Mouse (Mus musculus) regulatory T cell (primary cell): ENCODE results near the gene Kansl1.

Experiments used
- in situ Hi-C: fragments of 300-600 bp; cut with MboI, MseI; formaldehyde crosslinking; loops from one replicate; pipeline ENCODE4 v1.15.1; 2025; ENCODE audit warnings: high pct_unique_total_duplicates

Gene Kansl1

GRCm38 (mm10) chr11:104468751-104469268 lies at the start of gene Kansl1:
Gene Kansl1, minus strand, starts transcription at chr11:104468861.
- in situ Hi-C loops: loop anchor here (10.0 kb wide), 1 partner anchor 774 kb away; the partner anchor contains the start of gene Gosr2

GRCm38 (mm10) chr11:104512436-104512835 lies 43.8 kb upstream of the Kansl1 start:
- in situ Hi-C loops: no loop called here

GRCm38 (mm10) chr11:104510606-104511005 lies 41.9 kb upstream of the Kansl1 start:
- in situ Hi-C loops: no loop called here

GRCm38 (mm10) chr11:104508455-104508854 lies 39.8 kb upstream of the Kansl1 start:
- in situ Hi-C loops: no loop called here

GRCm38 (mm10) chr11:104488292-104488691 lies 19.6 kb upstream of the Kansl1 start:
- in situ Hi-C loops: loop anchor here (10.0 kb wide), 1 partner anchor 1653 kb away; the partner anchor contains the start of gene Higd1b

GRCm38 (mm10) chr11:104481971-104482370 lies 13.3 kb upstream of the Kansl1 start:
- in situ Hi-C loops: loop anchor here (10.0 kb wide), 1 partner anchor 1647 kb away; the partner anchor contains the start of gene Higd1b

- in situ Hi-C loops: no loop called here
Measured at GRCm38 (mm10) chr11:104479505-104479904, 10.8 kb upstream of the Kansl1 start.

- in situ Hi-C loops: loop anchor here (10.0 kb wide), 1 partner anchor 775 kb away; the partner anchor contains the start of gene Gosr2
Measured at GRCm38 (mm10) chr11:104469371-104469835, 742 bp upstream of the Kansl1 start.

- in situ Hi-C loops: loop anchor here (10.0 kb wide), 1 partner anchor 773 kb away; the partner anchor contains the start of gene Gosr2
Measured at GRCm38 (mm10) chr11:104467698-104468097, 963 bp downstream of the Kansl1 start.

- in situ Hi-C loops: loop anchor here (10.0 kb wide), 1 partner anchor 767 kb away; the partner anchor contains the start of gene Gosr2
Measured at GRCm38 (mm10) chr11:104461551-104461950, 7.1 kb downstream of the Kansl1 start.

- in situ Hi-C loops: loop anchor here (5.0 to 10.0 kb wide), 2 partner anchors 142 to 765 kb away; partner anchors contain the start of gene Gosr2
Measured at GRCm38 (mm10) chr11:104459671-104460070, 9.0 kb downstream of the Kansl1 start.

GRCm38 (mm10) chr11:104458507-104458906 lies 10.2 kb downstream of the Kansl1 start:
- in situ Hi-C loops: loop anchor here (5.0 kb wide), 1 partner anchor 141 kb away; no protein-coding TSS in a partner anchor

GRCm38 (mm10) chr11:104452709-104453108 lies 16.0 kb downstream of the Kansl1 start:
- in situ Hi-C loops: no loop called here

GRCm38 (mm10) chr11:104451239-104451638 lies 17.4 kb downstream of the Kansl1 start:
- in situ Hi-C loops: no loop called here

GRCm38 (mm10) chr11:104448499-104448898 lies 20.2 kb downstream of the Kansl1 start:
- in situ Hi-C loops: loop anchor here (10.0 kb wide), 1 partner anchor 84 kb away; no protein-coding TSS in a partner anchor

GRCm38 (mm10) chr11:104445538-104445937 lies 23.1 kb downstream of the Kansl1 start:
- in situ Hi-C loops: loop anchor here (10.0 kb wide), 1 partner anchor 81 kb away; no protein-coding TSS in a partner anchor

GRCm38 (mm10) chr11:104445044-104445443 lies 23.6 kb downstream of the Kansl1 start:
- in situ Hi-C loops: loop anchor here (10.0 kb wide), 1 partner anchor 80 kb away; no protein-coding TSS in a partner anchor

GRCm38 (mm10) chr11:104443359-104443758 lies 25.3 kb downstream of the Kansl1 start:
- in situ Hi-C loops: loop anchor here (10.0 kb wide), 1 partner anchor 79 kb away; no protein-coding TSS in a partner anchor

GRCm38 (mm10) chr11:104442333-104443136 lies 26.1 kb downstream of the Kansl1 start:
- in situ Hi-C loops: loop anchor here (10.0 kb wide), 1 partner anchor 78 kb away; no protein-coding TSS in a partner anchor

GRCm38 (mm10) chr11:104441475-104442332 lies 27.0 kb downstream of the Kansl1 start:
- in situ Hi-C loops: loop anchor here (10.0 kb wide), 1 partner anchor 77 kb away; no protein-coding TSS in a partner anchor
